Mouse (Mus musculus): ENCODE results near the gene Uvrag. TPM values are rescaled to one million over a fixed set of nuclear protein-coding genes. Genes with fewer than 3 reads are reported as not detected.

Gene Uvrag
- polyA plus RNA-seq, 1 experiment from 2014 or later: 14.8 TPM

DNA sequence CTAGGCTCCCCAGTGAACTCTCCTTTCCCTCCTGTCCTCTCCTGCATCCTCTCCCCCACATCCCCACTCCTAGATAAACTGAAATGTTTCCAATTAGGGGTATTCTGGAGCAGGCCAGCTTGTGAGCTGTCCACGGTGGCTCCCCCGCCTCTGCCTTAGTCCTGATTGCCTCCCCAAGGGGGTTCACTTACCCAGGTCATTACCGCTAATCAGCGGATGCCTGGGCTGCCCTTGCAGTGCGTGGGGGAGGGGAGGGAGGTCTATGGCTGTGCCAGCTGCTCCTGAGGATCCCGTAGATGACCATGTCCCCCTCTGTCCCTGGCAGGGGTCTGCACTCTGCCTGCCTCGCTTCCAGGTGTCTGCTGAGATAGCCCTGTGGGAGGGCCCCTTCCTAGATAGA, 297.3 kb downstream of the Uvrag start:
- 25% methylated on average over 7 of the region's 7 CpGs for WGBS
- peak overlapping the region; percentile 25; the same call in 1 of the 2 replicates for H3K9ac ChIP-seq
- peaks cover 4% of the 10 kb centered on the region; the same call in 1 of the 2 replicates for H3K27me3 ChIP-seq (replicated peaks)
- 0 out of 2 replicates have a peak overlapping the region, but pooled peaks have one; percentile 12 for H3K4me2 ChIP-seq
- H3K36me3 ChIP-seq: peaks cover 16% of the 10 kb centered on the region
- no peak for ATAC-seq (ENCODE audit: extremely low read depth, insufficient number of reproducible peaks, low FRiP score, low TSS enrichment)
- H3K4me3 ChIP-seq: no peak overlapping the region
- H3K4me1 ChIP-seq: peaks cover 62% of the 10 kb centered on the region
- no peaks in the 10 kb centered on the region for H3K9me3 ChIP-seq
- no peak overlapping the region for H3K27ac ChIP-seq (replicated peaks)

DNA sequence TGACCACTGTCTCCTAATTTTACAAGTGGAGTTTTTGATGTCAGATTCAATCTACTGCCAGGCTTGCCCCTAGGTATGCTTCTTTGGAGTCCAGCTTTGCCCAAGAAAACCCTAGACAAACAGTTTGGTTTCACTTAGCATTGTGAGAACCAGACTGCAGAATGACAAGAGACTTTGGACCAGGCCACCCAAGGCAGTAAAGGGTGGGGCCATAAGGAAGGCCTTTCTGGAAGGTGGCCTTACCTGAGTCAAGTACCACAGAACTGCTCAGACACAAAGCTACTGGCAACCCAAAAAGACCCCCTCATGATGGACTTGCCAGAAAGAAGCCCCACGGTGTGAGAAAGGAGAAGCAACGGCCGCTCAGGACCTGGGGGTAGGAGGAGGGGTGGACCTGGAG, 297.9 kb downstream of the Uvrag start:
- Histone ChIP-seq H3K27ac (replicated peaks) (no peak overlapping the region), H3K4me3 (no peak overlapping the region), H3K9me3 (no peaks in the 10 kb centered on the region), H3K4me1 (peaks cover 63% of the 10 kb centered on the region), H3K27me3 (replicated peaks) (peaks cover 4% of the 10 kb centered on the region; the same call in 1 of the 2 replicates), H3K36me3 (peaks cover 12% of the 10 kb centered on the region; the same call in 1 of the 2 replicates), H3K4me2 (no peak overlapping the region), H3K9ac (0 out of 2 replicates have a peak overlapping the region, but pooled peaks have one; percentile 24)
- 74% methylated on average over 3 of the region's 3 CpGs for WGBS
- no peak for ATAC-seq (ENCODE audit: extremely low read depth, insufficient number of reproducible peaks, low FRiP score, low TSS enrichment)

DNA sequence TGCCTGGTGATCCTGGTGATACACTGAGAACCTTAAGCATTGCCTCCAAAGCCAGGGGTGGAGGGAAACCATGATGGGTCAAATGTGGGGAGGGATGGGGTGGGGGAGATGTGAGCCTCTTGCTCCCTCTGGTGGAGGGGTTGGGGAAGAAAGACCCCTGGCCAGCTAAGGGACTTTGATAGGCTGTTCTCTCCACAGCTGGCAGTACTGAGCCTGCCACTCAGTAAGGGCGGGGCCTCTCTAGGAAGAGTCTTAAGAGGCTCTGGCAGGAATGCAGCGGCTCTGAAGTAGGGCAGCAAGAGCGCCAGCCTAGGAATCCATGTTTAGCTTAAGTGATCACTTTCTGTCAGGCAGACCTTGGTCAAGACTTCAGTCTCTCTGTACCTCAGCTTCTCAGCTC, 299.1 kb downstream of the Uvrag start:
- WGBS: 24% methylated on average over 3 of the region's 3 CpGs
- Histone ChIP-seq H3K9me3 (no peaks in the 10 kb centered on the region), H3K4me1 (peaks cover 74% of the 10 kb centered on the region), H3K9ac (peak overlapping the region; percentile 64), H3K27me3 (replicated peaks) (peaks cover 10% of the 10 kb centered on the region), H3K27ac (replicated peaks) (no peak overlapping the region), H3K4me3 (no peak overlapping the region), H3K4me2 (peak overlapping the region; percentile 97), H3K36me3 (peaks cover 2% of the 10 kb centered on the region; the same call in 1 of the 2 replicates)
- no peak for ATAC-seq (ENCODE audit: extremely low read depth, insufficient number of reproducible peaks, low FRiP score, low TSS enrichment)

GRCm38 (mm10) chr7:98840771-98841170, 300.2 kb downstream of the Uvrag start:
- 39% methylated on average over 3 of the region's 3 CpGs for WGBS
- Histone ChIP-seq H3K9me3 (no peaks in the 10 kb centered on the region), H3K27me3 (replicated peaks) (peaks cover 19% of the 10 kb centered on the region), H3K9ac (0 out of 2 replicates have a peak overlapping the region, but pooled peaks have one; percentile 14), H3K36me3 (no peaks in the 10 kb centered on the region), H3K4me3 (peak overlapping the region; percentile 67), H3K4me1 (peaks cover 84% of the 10 kb centered on the region), H3K27ac (replicated peaks) (no peak overlapping the region), H3K4me2 (peak overlapping the region; percentile 97)
- no peak for ATAC-seq (ENCODE audit: extremely low read depth, insufficient number of reproducible peaks, low FRiP score, low TSS enrichment)

DNA sequence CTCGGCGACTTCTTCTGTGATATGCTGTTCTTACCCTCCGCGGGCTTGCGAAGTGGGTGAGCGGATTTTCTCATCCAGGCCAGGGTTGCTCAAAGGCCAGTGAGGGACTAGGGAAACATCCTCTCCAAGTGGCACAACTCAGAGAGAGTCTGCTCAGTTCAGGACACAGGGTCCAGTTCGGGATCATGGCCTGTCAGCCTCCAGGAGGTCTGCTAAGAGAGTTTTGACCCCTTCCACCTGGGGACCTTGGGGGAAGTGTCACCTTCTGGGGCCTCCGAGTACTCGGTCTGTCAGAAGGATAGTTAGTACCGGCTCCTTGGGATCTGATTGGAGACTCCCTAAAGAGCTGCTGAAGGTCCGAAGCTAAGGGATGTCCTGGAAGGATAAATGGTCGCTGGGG, 301.6 kb downstream of the Uvrag start:
- H3K9me3 ChIP-seq: no peaks in the 10 kb centered on the region
- WGBS: 2% methylated on average over 12 of the region's 12 CpGs
- peak overlapping the region; percentile 81 for H3K9ac ChIP-seq
- peak overlapping the region; percentile 67 for H3K4me3 ChIP-seq
- peak overlapping the region; percentile 30 for H3K27ac ChIP-seq (replicated peaks)
- H3K36me3 ChIP-seq: no peaks in the 10 kb centered on the region
- no peak for ATAC-seq (ENCODE audit: extremely low read depth, insufficient number of reproducible peaks, low FRiP score, low TSS enrichment)
- peaks cover 89% of the 10 kb centered on the region for H3K4me1 ChIP-seq
- peak overlapping the region; percentile 97 for H3K4me2 ChIP-seq
- peaks cover 32% of the 10 kb centered on the region for H3K27me3 ChIP-seq (replicated peaks)

GRCm38 (mm10) chr7:98838729-98839141, 302.2 kb downstream of the Uvrag start:
- under 1% methylated on average over 48 of the region's 48 CpGs for WGBS
- ATAC-seq (ENCODE audit: extremely low read depth, insufficient number of reproducible peaks, low FRiP score, low TSS enrichment): no peak
- peaks cover 84% of the 10 kb centered on the region for H3K4me1 ChIP-seq

DNA sequence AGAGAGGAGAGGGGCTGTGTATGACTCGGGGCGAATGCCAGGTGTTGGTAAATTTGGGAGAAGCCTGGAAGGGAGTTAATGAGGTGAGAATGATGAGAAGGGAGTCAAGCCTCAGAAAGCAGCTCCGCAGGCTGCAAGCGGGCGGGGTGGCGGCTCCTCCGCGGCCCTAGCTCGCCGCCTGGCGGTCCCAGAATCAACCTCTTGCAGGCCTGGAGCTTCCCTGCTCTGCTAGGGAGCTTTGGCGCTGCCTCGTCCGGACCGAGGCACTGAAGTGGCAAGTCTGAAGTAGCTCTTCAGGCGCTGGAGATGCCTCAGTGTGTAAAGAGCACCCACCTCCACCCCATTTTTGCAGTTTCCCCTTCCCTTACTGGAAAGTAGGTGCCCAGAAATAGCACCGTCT, 303.0 kb downstream of the Uvrag start:
- H3K27me3 ChIP-seq (replicated peaks): peaks cover 44% of the 10 kb centered on the region
- H3K4me1 ChIP-seq: peaks cover 75% of the 10 kb centered on the region

More at GRCm38 (mm10) chr7:98838729-98839141, 302.2 kb downstream of the Uvrag start:
- H3K9me3 ChIP-seq: no peaks in the 10 kb centered on the region
- peak overlapping the region; percentile 67 for H3K4me3 ChIP-seq
- H3K27me3 ChIP-seq (replicated peaks): peaks cover 37% of the 10 kb centered on the region
- H3K36me3 ChIP-seq: no peaks in the 10 kb centered on the region
- H3K27ac ChIP-seq (replicated peaks): peak overlapping the region; percentile 30; the same call in 1 of the 2 replicates
- peak overlapping the region; percentile 81 for H3K9ac ChIP-seq
- H3K4me2 ChIP-seq: peak overlapping the region; percentile 97

DNA sequence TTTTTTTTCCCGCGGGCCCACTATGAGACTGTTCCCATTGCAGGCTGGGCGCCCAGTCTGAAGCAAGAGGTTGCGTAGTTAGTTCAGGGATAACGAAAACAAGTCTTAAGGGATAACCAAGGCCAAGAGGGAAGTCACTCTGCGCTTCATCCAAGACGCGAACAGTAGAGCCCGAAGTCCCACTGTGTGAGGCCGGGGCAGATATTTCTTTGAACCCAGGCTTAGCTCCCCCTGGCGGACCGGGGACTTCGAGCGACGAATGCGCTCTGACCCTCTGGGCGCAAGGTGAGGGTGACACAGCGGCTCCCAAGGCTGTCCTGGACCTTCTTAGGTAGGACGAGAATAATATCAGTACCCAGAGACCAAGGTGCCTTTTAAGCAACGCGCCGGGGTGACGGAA, 304.3 kb downstream of the Uvrag start:
- Histone ChIP-seq H3K27ac (replicated peaks) (no peak overlapping the region), H3K4me3 (peak overlapping the region; percentile 67), H3K27me3 (replicated peaks) (peaks cover 57% of the 10 kb centered on the region), H3K9me3 (no peaks in the 10 kb centered on the region), H3K4me1 (peaks cover 71% of the 10 kb centered on the region), H3K9ac (peak overlapping the region; percentile 82), H3K36me3 (no peaks in the 10 kb centered on the region), H3K4me2 (peak overlapping the region; percentile 97)
- no peak for ATAC-seq (ENCODE audit: extremely low read depth, insufficient number of reproducible peaks, low FRiP score, low TSS enrichment)
- 1% methylated on average over 23 of the region's 23 CpGs for WGBS

More for the DNA sequence above, 303.0 kb downstream of the Uvrag start:
- Histone ChIP-seq H3K4me3 (peak overlapping the region; percentile 67), H3K36me3 (no peaks in the 10 kb centered on the region), H3K27ac (replicated peaks) (no peak overlapping the region), H3K9me3 (no peaks in the 10 kb centered on the region), H3K4me2 (peak overlapping the region; percentile 97), H3K9ac (peak overlapping the region; percentile 81)
- under 1% methylated on average over 17 of the region's 17 CpGs for WGBS
- ATAC-seq (ENCODE audit: extremely low read depth, insufficient number of reproducible peaks, low FRiP score, low TSS enrichment): no peak; the same call in 1 of the 2 replicates

GRCm38 (mm10) chr7:98835519-98836441, 305.2 kb downstream of the Uvrag start:
- peaks cover 66% of the 10 kb centered on the region for H3K27me3 ChIP-seq (replicated peaks)
- peaks cover 63% of the 10 kb centered on the region for H3K4me1 ChIP-seq
- no peaks in the 10 kb centered on the region for H3K9me3 ChIP-seq
- no peaks in the 10 kb centered on the region for H3K36me3 ChIP-seq
- ATAC-seq (ENCODE audit: extremely low read depth, insufficient number of reproducible peaks, low FRiP score, low TSS enrichment): no peak
- peak overlapping the region; percentile 67 for H3K4me3 ChIP-seq
- H3K27ac ChIP-seq (replicated peaks): no peak overlapping the region
- H3K9ac ChIP-seq: peak overlapping the region; percentile 82
- WGBS: under 1% methylated on average over 45 of the region's 46 CpGs
- H3K4me2 ChIP-seq: peak overlapping the region; percentile 97

Measured in heart, embryonic 13.5 days (tissue).